Mouse (Mus musculus) adipocyte (in vitro differentiated cells): ENCODE data around the gene Nuak1.
A peak's percentile ranks its signal among the peaks of the same experiment; 100 is the strongest.

ENCODE experiments used
- DNase-seq: peaks from one replicate; pipeline ENCODE4 v3.0.0-alpha.2; 2016; ENCODE audit warnings: low spot score

Nuak1 gene

GRCm38 (mm10) chr10:84381276-84381798, 59.1 kb downstream of the Nuak1 start:
- DNase-seq, result no peak

GRCm38 (mm10) chr10:84379366-84379765, 61.0 kb downstream of the Nuak1 start:
- DNase-seq, result peak; percentile 58

GRCm38 (mm10) chr10:84377956-84378355, 62.4 kb downstream of the Nuak1 start:
- DNase-seq, result no peak

- DNase-seq, result no peak
Observed at GRCm38 (mm10) chr10:84376346-84376745, 64.1 kb downstream of the Nuak1 start.

- DNase-seq, result no peak
Observed at GRCm38 (mm10) chr10:84374996-84375395, 65.4 kb downstream of the Nuak1 start.

GRCm38 (mm10) chr10:84373476-84373875, 66.9 kb downstream of the Nuak1 start:
- DNase-seq, result no peak

GRCm38 (mm10) chr10:84372161-84373095, 68.0 kb downstream of the Nuak1 start:
- DNase-seq, result no peak

GRCm38 (mm10) chr10:84371681-84372160, 68.7 kb downstream of the Nuak1 start:
- DNase-seq, result no peak

- no peak for DNase-seq
Observed at GRCm38 (mm10) chr10:84371230-84371629, 69.2 kb downstream of the Nuak1 start.

GRCm38 (mm10) chr10:84369646-84370314, 70.6 kb downstream of the Nuak1 start:
- no peak for DNase-seq

GRCm38 (mm10) chr10:84368185-84368584, 72.2 kb downstream of the Nuak1 start:
- DNase-seq, result no peak

GRCm38 (mm10) chr10:84365166-84365865, 75.1 kb downstream of the Nuak1 start:
- no peak for DNase-seq

- DNase-seq, result no peak
Observed at GRCm38 (mm10) chr10:84363833-84364232, 76.6 kb downstream of the Nuak1 start.

GRCm38 (mm10) chr10:84360953-84361352, 79.4 kb downstream of the Nuak1 start:
- no peak for DNase-seq

GRCm38 (mm10) chr10:84360391-84360790, 80.0 kb downstream of the Nuak1 start:
- DNase-seq, result no peak

GRCm38 (mm10) chr10:84358738-84359120, 81.7 kb downstream of the Nuak1 start:
- no peak for DNase-seq

- no peak for DNase-seq
Observed at GRCm38 (mm10) chr10:84357997-84358737, 82.2 kb downstream of the Nuak1 start.

- DNase-seq, result no peak
Observed at GRCm38 (mm10) chr10:84357593-84357992, 82.8 kb downstream of the Nuak1 start.

GRCm38 (mm10) chr10:84354323-84354722, 86.1 kb downstream of the Nuak1 start:
- DNase-seq, result no peak

GRCm38 (mm10) chr10:84345730-84346129, 94.7 kb downstream of the Nuak1 start:
- DNase-seq, result no peak

GRCm38 (mm10) chr10:84343536-84343935, 96.9 kb downstream of the Nuak1 start:
- peak; percentile 54 for DNase-seq
